Mouse (Mus musculus) embryonic facial prominence, embryonic 14.5 days (tissue): ENCODE results near the gene Cacng2. TPM values are rescaled to one million over a fixed set of nuclear protein-coding genes. Genes with fewer than 3 reads are reported as not detected.

Experiments
- ATAC-seq: fragments of 200-750 bp; cut with Nextera tagmentation; 2 replicates; pipeline ENCODE4 v1.8.0; 2017; ENCODE audit warnings: low read depth, moderate number of reproducible peaks, moderate TSS enrichment
- DNase-seq: peaks from one replicate; pipeline ENCODE4 v3.0.0-alpha.2; 2015; ENCODE audit warnings: low spot score
- H3K27ac ChIP-seq: fragments of 300-500 bp; sonication (generic); replicated peaks from 2 replicates; pipeline ENCODE4 v1.5.1; 2014; ENCODE audit warnings: low read depth, mild to moderate bottlenecking, low read length, moderate library complexity
- H3K27me3 ChIP-seq: fragments of 300-500 bp; sonication (generic); replicated peaks from 2 replicates; pipeline ENCODE4 v1.6.1; 2014; ENCODE audit warnings: low read length; ENCODE audit not compliant: control insufficient read depth, insufficient read depth
- H3K36me3 ChIP-seq: fragments of 300-500 bp; sonication (generic); 2 replicates; pipeline ENCODE4 v1.6.1; 2014; ENCODE audit warnings: low read length, mixed read lengths; ENCODE audit not compliant: control insufficient read depth, insufficient read depth
- H3K4me1 ChIP-seq: fragments of 300-500 bp; sonication (generic); 2 replicates; pipeline ENCODE4 v1.6.1; 2014; ENCODE audit warnings: antibody characterized with exemption, low read length; ENCODE audit not compliant: control insufficient read depth, insufficient read depth
- H3K4me2 ChIP-seq: fragments of 300-500 bp; sonication (generic); 2 replicates; pipeline ENCODE4 v1.6.1; 2014; ENCODE audit warnings: low read depth, mild to moderate bottlenecking, low read length, moderate library complexity, mixed read lengths
- H3K4me3 ChIP-seq: fragments of 300-500 bp; sonication (generic); 2 replicates; pipeline ENCODE4 v1.5.1; 2014; ENCODE audit warnings: low read depth, mild to moderate bottlenecking, low read length
- H3K9ac ChIP-seq: fragments of 300-500 bp; sonication (generic); 2 replicates; pipeline ENCODE4 v1.6.1; 2014; ENCODE audit warnings: low read depth, mild to moderate bottlenecking, low read length, moderate library complexity, mixed read lengths
- H3K9me3 ChIP-seq: fragments of 300-500 bp; sonication (generic); 2 replicates; pipeline ENCODE4 v1.6.1; 2016; ENCODE audit warnings: low read length; ENCODE audit not compliant: control insufficient read depth
- WGBS: fragments of 180-500 bp; shearing (Covaris S2); extraction: QIAGEN DNeasy Blood & Tissue Kit; methylation state at CpG from one replicate; pipeline ENCODE4 v1.1.7; 2014; 5-methylcytosine and 5-hydroxymethylcytosine counted together
- polyA plus RNA-seq: library from polyadenylated mRNA; unstranded; fragments of >200 nt; fragmentation: Nextera tagmentation; extraction: Ambion mirVana; gene quantifications from 2 replicates; pipeline ENCODE4 v1.2.1, GENCODE M21; 2014

The Cacng2 gene
- polyA plus RNA-seq, 1 experiment from 2014 or later: 0.13 TPM

GRCm38 (mm10) chr15:77945711-77946110 lies 174.1 kb downstream of the Cacng2 start:
- no peaks in the 10 kb centered on the region for H3K9me3 ChIP-seq
- no peak overlapping the region for H3K27ac ChIP-seq
- H3K4me3 ChIP-seq: no peak overlapping the region
- peaks cover 27% of the 10 kb centered on the region for H3K36me3 ChIP-seq
- 83% methylated on average over 4 of the region's 4 CpGs for WGBS
- H3K27me3 ChIP-seq: no peaks in the 10 kb centered on the region
- ATAC-seq (no peak; the same call in 1 of the 2 replicates), DNase-seq (peak; percentile 17)
- H3K4me1 ChIP-seq: no peaks in the 10 kb centered on the region
- H3K9ac ChIP-seq: no peak overlapping the region
- H3K4me2 ChIP-seq: no peak overlapping the region

Other genes starting within 250 kb of the Cacng2 start
- gene Txn2, start 191.0 kb downstream of the Cacng2 start, polyA plus RNA-seq: 234 and 271 TPM in 2 replicates
- 4.5 and 5.3 TPM in 2 replicates for gene Foxred2, start 163.3 kb downstream of the Cacng2 start, polyA plus RNA-seq
- 155 and 194 TPM in 2 replicates for gene Eif3d, start 149.2 kb downstream of the Cacng2 start, polyA plus RNA-seq
- gene Ift27, start 54.1 kb upstream of the Cacng2 start, polyA plus RNA-seq: 84.7 and 96.6 TPM in 2 replicates
- 2.5 and 3.4 TPM in 2 replicates for gene Pvalb, start 86.4 kb upstream of the Cacng2 start, polyA plus RNA-seq
- gene Ncf4, start 124.8 kb upstream of the Cacng2 start, polyA plus RNA-seq: 5.2 and 7.0 TPM in 2 replicates
- gene Csf2rb2, start 185.7 kb upstream of the Cacng2 start, polyA plus RNA-seq: 0.71 and 1.3 TPM in 2 replicates
- 4.2 and 4.6 TPM in 2 replicates for gene Csf2rb, start 205.7 kb upstream of the Cacng2 start, polyA plus RNA-seq